Mouse (Mus musculus) adipocyte (in vitro differentiated cells): Measurements from ENCODE around the gene Gas7.

ENCODE experiments used
- DNase-seq: peaks from one replicate; pipeline ENCODE4 v3.0.0-alpha.2; 2016; ENCODE audit warnings: low spot score

Gene Gas7

DNA sequence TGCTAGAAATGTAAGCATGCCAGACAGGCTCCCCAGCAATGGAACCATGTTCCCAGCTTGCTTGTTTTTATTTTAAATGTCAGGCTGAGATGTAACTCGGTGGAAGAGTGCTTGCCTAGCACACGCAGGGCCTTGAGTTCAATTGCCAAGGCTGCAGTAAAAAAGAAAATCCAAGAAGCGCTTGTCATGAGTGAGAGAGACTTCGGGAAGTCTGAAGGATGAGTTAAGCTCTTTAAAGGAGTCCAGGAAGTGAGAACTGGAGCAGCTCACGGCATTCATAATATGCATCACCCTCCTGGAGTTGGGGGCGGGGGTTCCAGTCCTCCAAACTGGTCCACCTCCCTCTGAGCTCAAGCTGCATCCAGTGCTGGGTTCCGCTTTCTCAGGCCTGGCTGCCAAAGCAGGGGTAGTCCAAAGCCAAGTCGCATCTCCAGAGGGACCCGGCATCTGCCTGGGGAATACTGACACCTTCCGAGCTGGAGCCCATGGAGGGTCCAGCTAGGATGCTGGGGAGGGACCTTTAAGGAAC, 34.5 kb downstream of the Gas7 start:
- no peak for DNase-seq

DNA sequence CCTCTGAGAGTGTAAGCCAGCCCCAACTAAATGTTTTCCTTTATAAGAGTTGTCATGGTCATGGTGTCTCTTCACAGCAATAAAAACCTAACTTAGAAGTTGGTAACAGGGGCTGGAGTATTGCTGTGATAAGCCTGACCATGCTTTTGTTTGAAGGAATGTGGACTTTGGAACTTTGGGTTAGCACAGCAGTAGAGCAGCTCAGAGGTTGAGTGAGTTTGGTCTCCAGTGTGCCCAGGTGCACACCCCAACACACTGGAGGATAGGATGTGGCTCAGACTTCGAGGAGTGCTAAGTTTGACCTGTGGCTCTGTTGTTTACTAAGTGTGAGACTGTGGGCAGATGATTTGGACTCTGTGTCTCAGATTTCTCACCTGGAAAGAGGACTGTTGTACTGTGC, 41.6 kb downstream of the Gas7 start:
- no peak for DNase-seq

DNA sequence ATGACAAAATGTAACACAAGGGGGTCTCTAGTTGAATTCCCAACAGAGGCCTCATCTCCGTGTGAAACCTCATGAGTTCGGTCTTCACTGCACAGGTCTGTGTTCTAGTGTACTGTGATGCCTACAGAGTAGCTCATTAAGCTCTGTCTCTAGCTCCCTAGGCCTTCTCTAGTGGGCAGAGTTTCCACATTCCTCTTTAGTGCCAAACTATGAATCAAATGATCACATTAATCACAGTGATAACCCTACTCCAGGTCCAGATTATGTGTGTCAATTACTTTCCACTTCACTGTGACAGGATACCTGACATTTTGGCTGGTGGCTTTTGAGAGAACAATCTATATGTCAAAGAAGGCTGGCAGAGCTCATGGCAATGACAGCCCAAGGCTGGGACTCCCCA, 44.9 kb downstream of the Gas7 start:
- DNase-seq, result no peak

DNA sequence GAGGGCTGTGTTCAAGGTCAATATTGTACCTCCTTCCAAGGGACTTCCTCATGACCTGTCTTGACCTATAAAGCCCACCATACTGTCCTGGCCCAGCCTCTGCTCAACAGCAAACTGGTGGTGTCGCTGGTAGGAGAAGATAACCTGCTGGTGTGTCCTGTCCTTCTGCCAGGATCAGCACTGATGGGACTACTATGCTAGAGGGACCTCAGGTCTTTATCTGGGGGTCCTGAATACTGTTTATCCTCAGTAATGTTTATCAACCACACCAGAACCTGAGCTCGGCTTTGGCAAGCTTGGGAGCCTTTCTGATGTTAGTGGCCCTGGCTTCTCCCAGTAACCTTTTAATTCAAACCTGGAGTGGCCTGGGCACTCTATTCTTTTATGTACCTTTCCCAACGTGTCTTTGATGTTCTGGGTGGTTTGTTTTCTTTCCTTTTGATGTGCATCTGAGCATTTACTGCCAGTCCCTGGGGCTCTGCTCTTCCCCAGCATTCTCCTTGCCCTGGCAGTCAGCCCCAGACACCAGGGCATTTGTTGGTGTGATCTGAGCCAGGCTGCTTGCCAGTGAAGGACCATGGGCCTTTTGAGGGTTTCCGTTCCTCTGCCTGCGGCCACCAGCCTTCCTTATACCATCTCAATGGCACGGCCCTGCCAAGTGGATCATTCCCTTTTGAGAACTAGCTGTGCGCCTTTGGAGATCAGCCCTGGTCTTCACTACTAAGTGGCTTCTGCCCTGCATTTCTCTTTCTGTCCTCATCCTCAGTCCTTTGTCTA, 46.4 kb downstream of the Gas7 start:
- DNase-seq, result no peak

DNA sequence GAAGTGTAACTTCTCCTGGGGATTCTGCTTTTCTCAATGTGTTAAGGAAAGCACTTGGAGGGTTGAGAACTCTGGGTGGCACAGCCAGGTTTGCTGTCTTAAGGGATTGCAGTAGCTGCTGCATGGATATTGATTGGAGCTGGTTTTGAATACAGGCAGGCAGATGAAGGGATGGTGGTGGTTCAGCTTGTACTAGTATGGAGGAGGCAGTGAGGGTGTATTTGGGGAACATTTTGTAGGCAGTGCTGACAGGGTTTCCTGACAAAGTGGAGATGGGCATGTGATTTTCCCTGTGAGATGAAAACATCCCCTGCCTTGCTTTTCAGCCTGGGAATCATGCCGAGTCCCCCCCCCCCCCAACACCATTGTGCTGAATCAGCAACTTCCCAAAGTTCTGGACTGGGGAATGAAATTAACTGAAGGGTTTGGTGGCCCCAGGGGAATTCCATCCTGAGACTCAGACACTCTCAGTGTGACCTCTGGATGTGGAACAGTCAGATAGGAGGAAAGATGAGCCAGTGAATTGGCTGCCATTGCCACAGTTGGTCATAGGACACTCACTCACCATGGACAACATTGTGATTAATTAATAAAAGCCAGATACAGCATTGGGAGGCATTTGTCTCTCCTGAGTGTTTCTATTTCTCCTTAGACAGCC, 54.1 kb downstream of the Gas7 start:
- DNase-seq, result peak; percentile 80

DNA sequence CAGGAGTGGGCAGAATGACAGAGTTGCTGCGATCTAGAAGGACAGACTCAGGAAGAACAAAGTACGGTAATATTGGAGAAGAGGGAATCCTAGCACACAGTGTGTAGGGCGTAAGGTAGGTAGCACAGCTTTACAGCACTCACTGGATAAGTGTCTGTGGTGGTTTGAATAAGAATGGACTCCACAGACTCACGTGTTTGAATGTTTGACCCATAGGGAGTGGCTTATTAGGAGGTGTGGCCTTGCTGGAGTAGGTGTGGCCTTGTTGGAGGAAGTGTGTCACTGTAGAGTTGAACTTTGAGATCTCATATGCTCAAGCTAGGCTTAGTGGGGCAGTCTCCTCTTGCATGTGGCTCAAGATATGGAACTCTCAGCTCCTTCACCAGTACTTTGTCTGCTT, 55.6 kb downstream of the Gas7 start:
- DNase-seq, result no peak

DNA sequence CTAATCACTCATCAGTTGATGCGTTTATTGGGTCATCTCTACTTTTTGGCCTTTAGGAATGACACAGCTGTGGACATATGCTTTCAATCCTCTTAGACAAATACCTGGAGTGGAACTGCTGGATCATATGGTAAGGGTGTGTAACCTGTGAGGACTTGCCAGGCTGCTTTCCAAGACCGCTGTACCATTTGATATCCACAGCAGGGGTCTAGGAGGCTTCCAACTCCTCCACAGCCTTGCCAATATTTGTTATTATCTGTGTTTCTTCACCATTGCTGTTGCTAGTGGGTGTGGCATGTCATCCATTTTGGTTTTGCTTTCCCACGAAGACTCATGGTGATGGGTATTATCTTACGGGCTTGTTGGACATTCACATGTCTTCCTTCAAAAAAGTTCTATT, 57.8 kb downstream of the Gas7 start:
- no peak for DNase-seq

DNA sequence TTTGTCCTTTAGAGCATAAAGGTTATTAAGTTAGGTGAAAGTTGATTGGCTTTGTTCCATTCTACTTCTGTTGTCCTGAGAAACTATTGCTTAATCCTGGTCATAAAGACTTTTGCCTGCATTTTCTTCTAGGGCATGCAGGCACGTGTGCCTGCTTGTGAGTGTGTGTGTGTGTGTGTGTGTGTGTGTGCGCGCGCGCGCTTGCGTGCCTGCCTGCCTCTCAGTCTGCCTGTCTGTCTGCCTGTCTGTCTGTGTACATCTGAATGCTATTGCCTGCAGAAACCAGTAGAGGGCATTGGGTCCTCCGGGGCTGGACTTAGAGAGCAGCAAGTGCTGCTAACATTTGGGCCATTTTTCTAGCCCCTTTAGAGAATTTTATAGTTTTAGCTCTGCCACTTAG, 59.2 kb downstream of the Gas7 start:
- DNase-seq, result no peak

DNA sequence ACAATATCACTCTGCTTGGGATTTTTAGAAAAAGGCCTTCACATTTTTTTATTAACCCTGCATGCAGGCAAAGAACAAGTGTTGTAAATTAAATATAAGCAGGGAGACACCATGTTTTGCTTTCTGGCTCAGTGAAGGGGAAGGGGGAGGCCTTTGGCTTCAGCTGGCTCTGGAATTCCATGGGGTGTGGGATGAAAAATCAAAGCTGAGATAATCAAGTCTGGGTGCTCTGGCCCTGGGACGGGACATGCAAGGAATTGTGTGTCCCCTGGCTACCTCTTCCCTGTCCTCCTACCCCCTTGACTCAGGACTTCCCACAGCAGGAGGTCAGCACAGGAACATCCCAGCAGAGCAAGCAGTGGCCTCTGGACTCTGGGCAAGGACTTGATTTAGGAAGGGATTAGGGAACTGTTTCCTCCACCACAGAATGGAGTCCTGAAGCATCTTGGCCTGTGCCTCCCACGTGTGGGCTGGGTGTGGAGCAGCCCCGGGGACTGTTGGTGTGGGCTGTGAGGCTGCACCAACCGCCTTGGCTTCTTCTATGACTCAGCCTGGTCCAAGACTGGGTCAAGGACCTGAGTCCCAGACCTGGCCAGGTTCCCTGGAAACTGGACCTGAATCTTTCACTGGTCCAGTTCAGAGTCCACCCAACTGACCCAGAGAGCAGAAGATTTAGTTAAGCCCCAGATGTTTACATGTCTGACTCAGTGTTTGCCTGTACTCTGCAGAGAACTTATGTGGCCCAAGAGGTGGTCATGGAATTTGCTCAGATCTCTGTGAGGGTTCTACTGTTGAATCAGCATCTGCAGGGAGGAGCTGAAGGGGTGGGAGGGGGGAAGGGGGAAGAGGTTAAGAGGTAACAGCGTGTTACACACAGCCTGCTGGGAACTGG, 60.0 kb downstream of the Gas7 start:
- peak; percentile 65 for DNase-seq

DNA sequence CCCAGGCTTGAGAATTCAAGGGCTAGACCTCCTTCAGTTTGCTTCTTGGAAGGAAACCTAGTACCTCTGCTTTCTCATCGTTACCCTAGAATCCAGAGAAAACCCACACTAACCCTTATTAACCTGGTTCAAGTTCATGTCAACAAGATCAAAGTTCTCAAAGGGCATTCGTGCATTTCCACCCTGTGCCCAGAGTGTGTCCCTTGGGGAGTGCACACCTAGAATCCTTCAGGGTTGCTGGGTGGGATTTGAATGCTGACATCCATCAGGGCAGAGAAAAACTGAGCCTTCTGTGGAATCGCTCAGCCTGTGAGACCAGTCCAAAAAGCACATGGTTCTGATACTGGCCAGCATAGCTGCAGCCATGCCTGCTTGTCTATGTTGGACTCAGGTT, 60.7 kb downstream of the Gas7 start:
- no peak for DNase-seq

DNA sequence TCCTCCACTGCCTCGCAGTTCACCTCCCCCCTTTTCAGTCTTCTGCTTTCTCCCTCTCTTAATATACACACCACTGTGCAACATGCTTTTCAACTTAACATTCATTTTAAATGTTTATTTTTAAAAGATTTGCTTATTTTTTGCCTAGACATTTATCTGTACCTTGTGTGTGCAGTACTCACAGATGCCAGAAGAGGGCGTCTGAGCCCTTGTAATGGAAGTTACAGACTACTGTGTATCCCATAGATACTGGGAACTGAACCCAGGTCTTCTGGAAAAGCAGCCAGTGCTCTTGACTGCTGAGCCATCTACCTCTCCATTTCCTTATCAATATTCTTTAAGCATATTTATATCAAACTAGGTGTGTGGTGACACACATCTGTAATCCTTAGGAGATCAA, 62.5 kb downstream of the Gas7 start:
- DNase-seq, result no peak

DNA sequence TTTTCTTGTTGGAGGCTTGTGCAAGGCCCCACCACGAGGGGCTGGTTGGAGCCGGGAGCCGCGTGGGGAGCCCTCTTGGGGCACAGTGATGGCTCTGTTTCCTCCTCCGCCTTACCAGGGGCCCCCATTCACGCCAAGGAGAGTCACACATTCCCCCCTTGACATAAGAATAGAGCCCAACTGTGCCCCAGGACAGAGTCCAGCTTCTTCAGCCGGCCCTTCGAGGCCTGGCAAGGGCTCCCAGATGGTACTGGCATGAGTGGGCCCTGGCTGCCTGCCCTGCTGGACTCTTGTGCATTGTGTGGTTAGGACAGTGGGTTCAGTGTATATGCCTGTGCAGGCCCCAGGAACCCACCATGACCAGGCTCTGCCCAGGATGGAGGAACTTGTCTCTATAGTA, 63.7 kb downstream of the Gas7 start:
- no peak for DNase-seq

DNA sequence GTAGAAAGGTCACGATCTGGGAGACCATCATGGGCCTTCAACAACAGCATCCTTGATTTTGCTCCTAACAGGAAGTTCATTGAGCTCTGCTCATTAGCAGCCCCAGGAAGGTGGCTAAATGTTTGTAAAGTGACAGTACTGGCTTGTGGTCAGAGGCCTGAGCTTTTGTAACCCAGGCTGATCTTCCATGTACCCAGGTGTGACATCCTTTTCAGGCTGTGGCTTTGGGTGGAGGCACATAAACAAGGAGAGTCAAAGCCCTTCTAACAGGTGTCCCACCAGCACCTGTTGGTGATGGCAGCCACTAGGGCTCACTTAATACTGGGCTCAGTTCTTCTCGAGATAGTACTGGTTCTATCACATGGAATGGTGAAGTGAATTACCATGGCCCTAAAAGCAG, 67.4 kb downstream of the Gas7 start:
- DNase-seq, result no peak

DNA sequence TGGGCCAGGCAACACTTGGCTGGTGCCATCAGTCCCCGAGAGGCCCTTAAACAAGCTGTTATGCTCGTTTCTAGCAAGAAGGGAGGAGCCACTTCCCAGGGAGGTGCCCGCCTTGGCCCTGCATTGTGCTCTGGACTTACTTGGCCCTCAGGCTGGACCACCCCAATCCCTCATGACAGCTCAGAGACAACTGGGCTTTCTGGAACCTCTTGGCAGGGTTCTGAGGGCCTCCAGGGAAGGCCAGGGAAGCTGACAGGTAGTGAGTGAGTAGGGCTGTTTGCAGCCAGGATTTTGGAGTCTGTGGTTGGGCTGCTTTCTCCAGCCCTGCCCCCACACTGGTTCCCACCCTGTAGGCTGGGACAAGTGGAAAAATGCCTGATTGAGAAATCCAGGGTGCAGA, 68.6 kb downstream of the Gas7 start:
- peak; percentile 61 for DNase-seq

DNA sequence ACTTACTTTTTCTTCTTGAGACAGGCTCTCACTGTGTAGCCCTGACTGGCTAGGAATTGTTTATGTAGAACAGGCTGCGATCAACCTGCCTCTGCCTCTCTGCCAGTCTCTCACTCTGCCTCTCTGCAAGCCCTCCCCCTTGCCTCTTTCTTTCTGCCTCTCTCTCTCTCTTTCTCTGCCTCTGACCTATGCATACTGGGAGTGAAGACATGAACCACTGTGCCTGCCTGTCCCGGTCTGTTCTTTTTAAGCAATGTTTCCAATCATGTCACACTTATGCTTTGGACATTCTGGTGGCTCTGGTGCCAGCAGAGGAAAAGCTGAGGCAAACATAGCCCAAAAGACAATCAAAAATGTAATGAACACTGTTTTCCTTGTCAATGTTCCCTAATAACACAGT, 69.5 kb downstream of the Gas7 start:
- peak; percentile 40 for DNase-seq

DNA sequence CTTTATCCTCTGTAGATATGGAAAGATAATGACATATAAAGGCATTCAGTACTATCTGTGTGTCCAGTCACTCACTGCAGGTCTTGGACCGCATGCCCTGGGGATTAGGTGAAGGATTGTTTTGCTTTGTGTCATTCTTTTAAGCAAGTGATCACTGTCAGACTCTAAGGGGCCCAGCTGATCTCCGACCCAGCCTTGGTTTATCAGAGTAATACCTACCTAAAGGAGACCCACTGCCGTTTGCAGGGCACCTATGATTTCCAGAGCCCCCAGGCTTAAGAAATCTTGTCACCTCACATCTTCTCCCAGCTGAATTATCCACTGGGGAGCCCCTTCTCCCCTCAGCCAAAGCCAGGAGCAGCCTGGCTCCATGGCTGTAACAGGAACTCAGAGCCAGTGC, 70.6 kb downstream of the Gas7 start:
- DNase-seq, result no peak

DNA sequence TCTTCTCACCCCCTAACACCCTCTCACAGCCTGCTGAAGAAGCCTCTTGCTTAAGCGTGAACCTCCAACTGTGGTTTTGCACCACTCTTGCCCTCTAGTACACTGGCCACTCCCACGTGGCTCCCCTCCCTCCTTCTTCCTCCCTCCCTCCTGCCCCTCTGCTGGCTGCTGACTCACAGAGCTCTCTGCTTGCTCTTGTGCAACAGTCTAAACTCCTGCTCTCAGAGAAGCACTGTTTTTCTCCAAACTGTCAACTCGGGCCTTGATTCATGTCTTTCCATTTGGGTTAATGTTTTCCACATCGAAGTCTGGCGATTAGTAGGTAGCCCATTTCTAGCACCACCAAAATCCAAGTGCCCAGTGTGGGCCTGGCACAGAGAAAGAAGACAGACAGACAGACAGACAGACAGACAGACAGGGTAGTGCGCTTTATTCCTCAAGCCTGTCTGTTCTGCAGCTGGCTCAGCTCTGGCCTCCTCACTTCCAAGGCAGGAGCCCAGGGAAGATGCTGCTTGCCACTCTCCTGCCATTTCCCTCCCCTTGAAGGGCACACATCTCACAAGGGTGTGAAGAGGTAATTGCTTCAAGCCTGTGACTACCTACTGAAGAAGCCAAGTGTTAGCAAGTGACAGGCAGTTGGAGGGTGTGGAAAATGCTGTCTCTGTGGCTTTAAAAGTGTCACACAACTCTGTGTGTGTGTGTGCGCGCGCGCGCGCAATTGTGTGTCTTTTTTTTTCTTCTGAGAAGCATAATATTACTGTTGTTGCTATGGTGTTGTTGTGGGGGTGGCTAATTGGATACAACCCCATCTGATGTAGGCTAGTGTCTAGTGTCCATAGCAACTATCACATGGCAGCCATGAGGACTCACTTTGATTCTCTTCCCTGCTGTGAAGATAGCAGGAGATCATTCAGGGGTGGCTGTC, 71.6 kb downstream of the Gas7 start:
- peak; percentile 96 for DNase-seq

DNA sequence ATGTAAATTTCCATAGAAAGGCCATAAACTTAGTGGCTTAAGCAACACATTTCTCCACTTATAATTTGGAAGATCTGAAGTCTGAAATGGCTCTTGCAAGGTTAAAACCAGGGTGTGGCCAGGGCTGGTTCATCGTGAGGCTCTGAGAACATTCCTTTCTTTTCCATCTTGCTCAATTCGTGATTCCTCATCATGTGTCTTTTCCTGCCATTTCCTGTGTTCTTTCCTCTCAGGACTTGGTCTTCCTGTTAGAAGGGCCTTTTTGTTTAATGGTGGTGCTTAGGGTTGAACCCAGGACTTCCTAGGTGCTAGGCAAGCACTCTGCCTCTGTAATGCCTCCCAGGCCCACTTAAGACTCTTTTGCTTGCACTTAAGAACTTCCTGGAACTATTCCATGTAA, 76.0 kb downstream of the Gas7 start:
- DNase-seq, result no peak

DNA sequence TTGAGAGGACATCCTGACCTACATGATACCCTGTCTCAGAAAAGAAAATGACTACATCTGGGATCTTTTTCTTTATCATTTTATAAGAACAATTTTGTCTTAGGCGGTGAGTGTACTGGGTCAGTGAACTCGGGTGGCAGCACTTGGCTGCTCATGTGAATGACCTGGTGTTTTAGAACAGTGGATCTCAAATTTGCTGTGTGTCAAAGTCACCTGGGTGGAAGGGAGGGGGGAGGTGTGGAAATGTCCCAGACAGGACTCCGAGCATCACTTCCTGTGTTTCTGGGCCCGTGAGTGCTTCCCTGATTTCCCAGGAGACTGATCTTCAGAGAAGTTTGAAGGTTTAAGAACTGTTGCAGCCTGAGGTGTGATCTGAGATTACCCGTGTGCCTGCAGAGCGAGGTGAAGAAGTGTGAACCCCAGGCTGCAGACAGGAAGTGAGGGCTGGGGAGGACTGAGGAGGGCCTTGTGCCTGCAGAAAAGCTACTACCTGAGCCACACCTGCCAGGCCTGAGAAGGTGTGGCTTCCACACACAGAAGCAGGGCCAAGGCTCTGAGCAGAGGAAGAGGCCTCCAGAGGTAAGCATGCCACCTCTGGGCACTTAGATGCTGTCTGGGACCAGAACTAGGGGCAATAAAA, 76.8 kb downstream of the Gas7 start:
- DNase-seq, result no peak

DNA sequence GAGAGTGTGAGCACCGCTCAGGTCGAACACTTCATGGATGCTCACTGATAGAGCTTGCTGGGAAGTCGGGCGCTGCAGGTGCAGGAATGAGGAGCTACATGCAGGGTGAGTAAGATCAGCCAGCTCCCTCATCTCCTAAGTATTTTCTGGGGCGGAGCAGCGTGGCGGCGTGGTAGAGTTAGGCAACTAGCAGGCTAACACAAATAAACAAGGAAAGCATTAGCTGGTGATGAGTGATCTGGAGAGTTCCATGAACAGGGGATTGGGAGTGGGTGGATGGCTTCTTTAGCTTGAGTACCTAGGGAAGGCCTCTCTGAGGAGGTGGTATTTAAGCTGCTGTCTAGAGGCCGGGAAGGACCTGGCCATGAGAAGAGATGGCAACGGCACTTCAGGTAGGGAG, 77.5 kb downstream of the Gas7 start:
- no peak for DNase-seq

DNA sequence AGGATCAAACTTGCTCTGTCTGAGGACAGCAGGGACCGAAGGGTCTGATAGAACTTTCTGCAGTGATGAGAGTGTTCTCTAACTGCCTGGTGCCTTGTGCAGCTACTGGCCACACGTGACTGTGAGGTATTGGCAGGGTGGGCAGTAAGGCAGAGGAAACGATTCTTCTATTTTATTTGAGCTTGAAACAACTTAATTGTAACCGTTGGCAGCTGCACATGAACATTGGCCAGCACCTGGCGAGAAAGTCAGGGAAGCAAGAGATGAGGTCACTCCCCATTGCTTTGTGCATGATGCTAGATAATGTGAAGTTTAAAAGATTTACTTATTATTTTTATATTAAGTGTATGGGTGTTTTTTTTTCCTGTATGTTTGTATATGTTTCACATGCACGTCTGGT, 77.9 kb downstream of the Gas7 start:
- DNase-seq, result no peak
